Mouse (Mus musculus): ENCODE measurements around the gene Ssh3. TPM values are rescaled to one million over a fixed set of nuclear protein-coding genes. Genes with fewer than 3 reads are reported as not detected.

Gene Ssh3
- polyA plus RNA-seq, 1 experiment from 2014 or later = 18.1 TPM

DNA sequence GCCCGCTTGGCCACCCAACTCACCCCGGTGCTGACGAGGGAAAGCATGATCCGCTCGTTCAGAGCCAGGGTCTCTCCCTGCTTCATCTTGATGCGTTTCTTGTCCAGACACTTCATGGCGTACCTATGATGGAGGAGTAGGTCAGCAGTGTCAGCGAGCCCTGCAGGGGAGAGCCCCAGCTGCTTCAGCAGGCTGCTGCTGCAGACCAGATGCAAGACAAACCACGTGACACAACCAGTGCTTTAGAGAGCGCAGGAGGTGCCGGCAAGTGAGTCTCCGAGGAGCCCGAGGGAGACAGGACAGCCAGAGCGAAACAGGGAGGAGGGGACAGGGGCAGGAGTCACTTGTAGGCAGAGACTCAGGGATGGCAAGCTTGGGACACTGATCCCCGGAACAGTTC, 21.8 kb upstream of the Ssh3 start:
- Histone ChIP-seq H3K9me3 (ENCODE audit: control insufficient read depth) (no peaks in the 10 kb centered on the region), H3K36me3 (ENCODE audit: control insufficient read depth, insufficient read depth) (peaks cover 71% of the 10 kb centered on the region), H3K27ac (ENCODE audit: low read depth, low read length) (no peak overlapping the region), H3K27me3 (replicated peaks; ENCODE audit: control insufficient read depth, insufficient read depth, low read length) (no peaks in the 10 kb centered on the region), H3K9ac (ENCODE audit: low read depth, low read length) (no peak overlapping the region), H3K4me1 (replicated peaks; ENCODE audit: control insufficient read depth, insufficient read depth, low read length) (no peaks in the 10 kb centered on the region), H3K4me2 (replicated peaks; ENCODE audit: low read depth) (no peak overlapping the region), H3K4me3 (ENCODE audit: low read depth, low read length) (no peak overlapping the region)
- ATAC-seq = no peak
- WGBS = 78% methylated on average over 15 of the region's 15 CpGs
- no peak for TF ChIP-seq CTCF (IDR thresholded peaks at IDR 0.05; ENCODE audit: low read depth)

DNA sequence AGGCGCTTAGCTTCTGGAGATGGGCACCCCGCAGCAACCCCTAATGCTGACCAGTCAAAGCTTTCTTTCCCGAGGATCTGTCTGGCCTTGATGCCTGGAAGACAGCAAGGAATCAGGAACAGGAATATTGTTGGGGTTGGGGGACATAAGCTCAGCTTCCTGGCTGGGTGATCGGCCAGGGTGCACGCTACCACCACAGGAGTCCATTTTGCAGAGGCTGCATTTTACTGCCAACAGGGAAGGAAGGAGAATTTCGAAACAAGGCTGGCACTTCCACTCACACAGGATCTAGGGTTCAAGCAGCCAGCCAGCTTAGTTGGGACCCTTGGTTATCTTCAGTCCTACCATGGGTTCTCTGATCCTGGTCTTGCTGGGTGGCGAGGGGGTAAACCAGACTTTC, 14.7 kb upstream of the Ssh3 start:
- Histone ChIP-seq H3K27ac (ENCODE audit: low read depth, low read length) (no peak overlapping the region), H3K9me3 (ENCODE audit: control insufficient read depth) (no peaks in the 10 kb centered on the region), H3K9ac (ENCODE audit: low read depth, low read length) (no peak overlapping the region), H3K4me1 (replicated peaks; ENCODE audit: control insufficient read depth, insufficient read depth, low read length) (no peaks in the 10 kb centered on the region; the same call in 1 of the 2 replicates), H3K27me3 (replicated peaks; ENCODE audit: control insufficient read depth, insufficient read depth, low read length) (no peaks in the 10 kb centered on the region), H3K4me2 (replicated peaks; ENCODE audit: low read depth) (peak overlapping the region; percentile 92), H3K36me3 (ENCODE audit: control insufficient read depth, insufficient read depth) (peaks cover 31% of the 10 kb centered on the region), H3K4me3 (ENCODE audit: low read depth, low read length) (peak overlapping the region; percentile 65)
- ATAC-seq = no peak
- TF ChIP-seq CTCF (IDR thresholded peaks at IDR 0.05; ENCODE audit: low read depth) = no peak
- 41% methylated on average over 7 of the region's 7 CpGs for WGBS

DNA sequence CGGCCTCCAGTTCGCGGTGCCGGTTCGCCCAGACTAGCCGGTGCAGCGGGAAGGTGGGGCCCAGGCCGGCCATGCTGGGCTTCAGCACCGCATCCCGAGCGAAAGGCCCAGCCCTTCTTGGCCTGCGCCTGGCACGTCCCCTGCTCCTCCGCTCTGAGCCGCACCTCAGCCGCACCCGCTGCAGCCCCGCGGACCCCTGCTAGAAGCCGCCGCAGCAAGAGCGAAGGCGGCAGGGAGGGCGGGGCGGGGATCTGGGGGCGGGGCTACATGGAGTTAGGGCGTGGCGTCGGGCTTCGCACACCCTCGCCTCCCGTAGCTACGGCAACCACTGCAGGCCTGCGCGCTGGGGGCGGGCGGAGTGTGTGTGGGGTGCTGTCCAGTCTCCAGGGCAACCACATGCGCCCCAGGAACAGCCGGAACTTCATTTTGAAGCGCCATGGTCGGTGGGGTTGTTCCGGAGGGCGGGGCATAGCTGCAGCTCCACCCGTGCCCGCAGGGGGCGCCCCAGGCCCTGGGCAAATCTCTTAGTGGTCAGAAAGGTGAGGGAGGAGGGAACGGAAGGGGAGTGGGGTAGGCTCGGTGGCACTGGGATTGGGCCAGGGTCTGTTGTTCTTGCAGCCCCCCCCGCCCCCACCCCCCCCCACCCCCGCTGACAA, 14.0 kb upstream of the Ssh3 start, which contains the start of gene Ankrd13d:
Gene Ankrd13d, minus strand, starts transcription at position 240 of the 656 bp plus-strand sequence.
- no peak within 1 kb of the TSS for H3K27ac ChIP-seq (ENCODE audit: low read depth, low read length)

DNA sequence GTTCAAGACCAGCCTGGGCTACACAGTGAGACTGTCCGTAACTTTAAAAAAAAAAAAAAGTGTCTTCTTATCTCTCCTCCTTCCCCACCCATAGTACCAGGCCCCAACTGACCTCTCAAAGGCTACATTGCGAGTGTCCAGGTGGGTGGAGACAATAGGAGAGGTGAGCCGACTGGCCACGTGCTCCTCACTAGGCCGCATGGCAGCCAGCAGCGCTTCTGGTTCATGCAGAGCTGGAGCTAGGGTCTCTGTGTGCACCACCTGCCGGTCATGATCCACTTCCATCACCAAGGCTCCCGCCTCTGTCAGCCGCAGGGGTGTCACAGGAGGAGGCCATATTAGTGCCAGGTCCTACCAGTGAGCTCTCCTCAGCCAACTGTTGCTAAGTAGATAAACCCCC, 11.4 kb upstream of the Ssh3 start:
- Histone ChIP-seq H3K27me3 (replicated peaks; ENCODE audit: control insufficient read depth, insufficient read depth, low read length) (no peaks in the 10 kb centered on the region), H3K4me3 (ENCODE audit: low read depth, low read length) (no peak overlapping the region), H3K4me2 (replicated peaks; ENCODE audit: low read depth) (no peak overlapping the region), H3K27ac (ENCODE audit: low read depth, low read length) (no peak overlapping the region), H3K4me1 (replicated peaks; ENCODE audit: control insufficient read depth, insufficient read depth, low read length) (no peaks in the 10 kb centered on the region; the same call in 1 of the 2 replicates), H3K9me3 (ENCODE audit: control insufficient read depth) (no peaks in the 10 kb centered on the region), H3K36me3 (ENCODE audit: control insufficient read depth, insufficient read depth) (peaks cover under 1% of the 10 kb centered on the region; the same call in 1 of the 2 replicates), H3K9ac (ENCODE audit: low read depth, low read length) (no peak overlapping the region)
- no peak for ATAC-seq
- WGBS = 91% methylated on average over 9 of the region's 9 CpGs
- no peak for TF ChIP-seq CTCF (IDR thresholded peaks at IDR 0.05; ENCODE audit: low read depth)

More for the DNA sequence above, 14.0 kb upstream of the Ssh3 start, which contains the start of gene Ankrd13d:
- H3K4me3 ChIP-seq (ENCODE audit: low read depth, low read length) = peak within 1 kb of the TSS; percentile 65
- no peaks in the 10 kb centered on the region for H3K27me3 ChIP-seq (replicated peaks; ENCODE audit: control insufficient read depth, insufficient read depth, low read length)
- TF ChIP-seq CTCF (IDR thresholded peaks at IDR 0.05; ENCODE audit: low read depth) = peak; percentile 84
- peaks cover 24% of the 10 kb centered on the region for H3K36me3 ChIP-seq (ENCODE audit: control insufficient read depth, insufficient read depth)
- H3K4me1 ChIP-seq (replicated peaks; ENCODE audit: control insufficient read depth, insufficient read depth, low read length) = no peaks in the 10 kb centered on the region; the same call in 1 of the 2 replicates
- H3K9ac ChIP-seq (ENCODE audit: low read depth, low read length) = peak within 1 kb of the TSS; percentile 40
- WGBS = under 1% methylated on average over 50 of the region's 50 CpGs
- no peaks in the 10 kb centered on the region for H3K9me3 ChIP-seq (ENCODE audit: control insufficient read depth)
- peak within 1 kb of the TSS; percentile 92 for H3K4me2 ChIP-seq (replicated peaks; ENCODE audit: low read depth)
- ATAC-seq = peak; percentile 89

DNA sequence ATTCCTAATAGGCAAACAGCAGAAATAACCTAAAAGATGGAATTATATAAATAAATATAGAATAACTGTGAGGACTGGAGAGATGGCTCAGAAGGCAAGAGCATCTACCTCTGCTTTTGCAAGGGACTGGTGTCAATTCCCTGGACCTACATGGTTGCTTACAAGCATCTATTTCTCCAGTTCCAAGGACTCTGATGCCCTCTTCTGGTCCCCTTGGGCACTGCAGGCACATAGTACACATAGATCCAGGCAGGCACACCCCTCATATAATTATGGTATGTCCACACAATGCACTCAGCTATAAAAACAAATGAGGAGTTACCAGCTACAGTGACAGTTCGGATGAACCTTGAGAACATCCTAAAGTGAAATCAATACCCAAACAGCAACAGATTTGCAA, 10.5 kb upstream of the Ssh3 start:
- peak; percentile 56 for TF ChIP-seq CTCF (IDR thresholded peaks at IDR 0.05; ENCODE audit: low read depth)
- Histone ChIP-seq H3K9me3 (ENCODE audit: control insufficient read depth) (no peaks in the 10 kb centered on the region), H3K4me3 (ENCODE audit: low read depth, low read length) (no peak overlapping the region), H3K4me2 (replicated peaks; ENCODE audit: low read depth) (no peak overlapping the region), H3K4me1 (replicated peaks; ENCODE audit: control insufficient read depth, insufficient read depth, low read length) (no peaks in the 10 kb centered on the region; the same call in 1 of the 2 replicates), H3K27me3 (replicated peaks; ENCODE audit: control insufficient read depth, insufficient read depth, low read length) (no peaks in the 10 kb centered on the region), H3K27ac (ENCODE audit: low read depth, low read length) (no peak overlapping the region), H3K9ac (ENCODE audit: low read depth, low read length) (no peak overlapping the region), H3K36me3 (ENCODE audit: control insufficient read depth, insufficient read depth) (no peaks in the 10 kb centered on the region)
- ATAC-seq = no peak
- WGBS = 94% methylated on average over 1 of the region's 1 CpGs

DNA sequence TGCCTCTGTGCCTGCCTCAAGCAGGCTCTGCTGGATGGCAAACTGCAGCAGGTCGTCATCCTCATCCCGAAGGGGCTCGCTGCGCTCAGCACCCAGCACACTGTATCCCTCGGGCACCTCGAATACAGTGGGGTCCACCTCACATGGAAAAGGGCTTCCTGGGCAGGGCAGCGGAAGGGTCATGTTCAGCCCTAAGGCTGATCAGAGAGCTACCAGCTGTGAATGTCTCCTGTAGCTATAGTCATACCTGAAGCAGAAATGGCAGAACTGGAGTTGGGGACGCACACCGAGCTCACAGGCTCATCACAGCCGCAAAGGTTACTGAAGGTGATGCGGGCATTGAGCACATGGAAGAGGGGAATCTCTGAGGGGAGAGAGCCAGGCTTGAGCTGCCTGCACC, 2.0 kb upstream of the Ssh3 start:
- H3K4me1 ChIP-seq (replicated peaks; ENCODE audit: control insufficient read depth, insufficient read depth, low read length) = no peaks in the 10 kb centered on the region
- TF ChIP-seq CTCF (IDR thresholded peaks at IDR 0.05; ENCODE audit: low read depth) = no peak
- H3K27ac ChIP-seq (ENCODE audit: low read depth, low read length) = no peak overlapping the region
- H3K9me3 ChIP-seq (ENCODE audit: control insufficient read depth) = no peaks in the 10 kb centered on the region
- peaks cover 6% of the 10 kb centered on the region; the same call in 1 of the 2 replicates for H3K36me3 ChIP-seq (ENCODE audit: control insufficient read depth, insufficient read depth)
- ATAC-seq = no peak
- no peak overlapping the region for H3K4me3 ChIP-seq (ENCODE audit: low read depth, low read length)
- H3K4me2 ChIP-seq (replicated peaks; ENCODE audit: low read depth) = no peak overlapping the region; the same call in 1 of the 2 replicates
- H3K9ac ChIP-seq (ENCODE audit: low read depth, low read length) = no peak overlapping the region
- WGBS = 96% methylated on average over 11 of the region's 11 CpGs
- H3K27me3 ChIP-seq (replicated peaks; ENCODE audit: control insufficient read depth, insufficient read depth, low read length) = no peaks in the 10 kb centered on the region

All from intestine, postnatal 0 days (tissue).